Mouse (Mus musculus) CH12.LX (cell line): Measurements from ENCODE around the gene Klhl26. TPM values are rescaled to one million over a fixed set of nuclear protein-coding genes. Genes with fewer than 3 reads are reported as not detected.
A peak's percentile ranks its signal among the peaks of the same experiment; 100 is the strongest.

Source experiments
- DNase-seq: peaks from one replicate; pipeline ENCODE4 v3.0.0-alpha.2; 2013; ENCODE audit errors: extremely low read depth
- H3K27ac ChIP-seq: 2 replicates; pipeline ENCODE4 v1.5.1; 2012; ENCODE audit warnings: low read depth, mild to moderate bottlenecking, control low read depth, moderate library complexity; ENCODE audit not compliant: insufficient read depth
- H3K27me3 ChIP-seq: replicated peaks from 2 replicates; pipeline ENCODE3; 2012; ENCODE audit warnings: inconsistent platforms
- H3K36me3 ChIP-seq, 2 experiments: replicated peaks in 1 of 2; 2 replicates each; pipeline versions ENCODE3 to v1.6.1; 2012; ENCODE audit warnings: inconsistent platforms in 1 of 2, low read length in 1 of 2, mild to moderate bottlenecking in 1 of 2, mixed read lengths in 1 of 2, moderate library complexity in 1 of 2; ENCODE audit not compliant: control insufficient read depth in 1 of 2, insufficient read depth in 1 of 2
- H3K4me1 ChIP-seq, 2 experiments: 2 replicates each; pipeline ENCODE4 v1.6.1; 2012; ENCODE audit warnings: inconsistent platforms in 1 of 2, moderate library complexity in 1 of 2; ENCODE audit not compliant: insufficient read depth in 2 of 2, control insufficient read depth in 1 of 2
- H3K4me2 ChIP-seq: 2 replicates; pipeline ENCODE4 v1.6.1; 2012; ENCODE audit warnings: low read depth, mild to moderate bottlenecking, control low read depth; ENCODE audit not compliant: poor library complexity, insufficient read depth, severe bottlenecking
- H3K4me3 ChIP-seq, 3 experiments: fragments of 150-350 bp in 1 of 3; sonication (generic) in 1 of 3; replicated peaks in 1 of 3; 2 replicates each; pipeline versions ENCODE3 to v1.5.1; 2011 to 2012; ENCODE audit warnings: low read depth in 2 of 3, low read length in 2 of 3, mild to moderate bottlenecking in 2 of 3, moderate library complexity in 2 of 3, control low read depth in 1 of 3, improper control_type of control experiment in 1 of 3, inconsistent platforms in 1 of 3, mixed read lengths in 1 of 3; ENCODE audit not compliant: poor library complexity in 1 of 3
- H3K79me2 ChIP-seq: replicated peaks from 2 replicates; pipeline ENCODE4 v1.6.1; 2012; ENCODE audit warnings: mild to moderate bottlenecking, moderate library complexity; ENCODE audit not compliant: control insufficient read depth, poor library complexity, insufficient read depth, severe bottlenecking; ENCODE audit errors: extremely low read depth
- H3K9ac ChIP-seq: 2 replicates; pipeline ENCODE4 v1.6.1; 2012; ENCODE audit warnings: low read depth, mild to moderate bottlenecking, control low read depth, moderate library complexity; ENCODE audit not compliant: insufficient read depth
- H3K9me3 ChIP-seq: replicated peaks from 2 replicates; pipeline ENCODE3; 2012; ENCODE audit warnings: low read length, inconsistent platforms, mixed read lengths
- BHLHE40 ChIP-seq: IDR thresholded peaks from 2 replicates; pipeline ENCODE4 v1.6.1; 2011; ENCODE audit warnings: mild to moderate bottlenecking, low read depth, low read length, improper control_type of control experiment
- CHD1 ChIP-seq: IDR thresholded peaks from 2 replicates; pipeline ENCODE4 v1.6.1; 2012; ENCODE audit warnings: low read depth, low read length, improper control_type of control experiment, inconsistent platforms
- CTCF ChIP-seq, 2 experiments: IDR thresholded peaks in 1 of 2; conservative IDR thresholded peaks in 1 of 2; 2 replicates each; pipeline ENCODE4 v1.5.1; 2011 to 2012; ENCODE audit warnings: low read depth in 2 of 2, low read length in 2 of 2, improper control_type of control experiment in 1 of 2, inconsistent platforms in 1 of 2, mild to moderate bottlenecking in 1 of 2, moderate library complexity in 1 of 2
- E2F4 ChIP-seq: IDR thresholded peaks from 2 replicates; pipeline ENCODE4 v1.6.1; 2011; ENCODE audit warnings: low read depth, low read length, improper control_type of control experiment; ENCODE audit not compliant: insufficient replicate concordance
- EP300 ChIP-seq: IDR thresholded peaks from 2 replicates; pipeline ENCODE4 v1.6.1; 2011; ENCODE audit warnings: low read length, improper control_type of control experiment
- ETS1 ChIP-seq: conservative IDR thresholded peaks from 2 replicates; pipeline ENCODE4 v1.6.1; 2012; ENCODE audit warnings: low read depth, mild to moderate bottlenecking, inconsistent platforms, low read length, improper control_type of control experiment, moderate library complexity
- GABPA ChIP-seq: IDR thresholded peaks from 2 replicates; pipeline ENCODE4 v1.6.1; 2012; ENCODE audit warnings: low read depth, low read length, improper control_type of control experiment, inconsistent platforms; ENCODE audit not compliant: insufficient replicate concordance
- HCFC1 ChIP-seq: IDR thresholded peaks from 2 replicates; pipeline ENCODE4 v1.6.1; 2012; ENCODE audit warnings: low read depth, mild to moderate bottlenecking, inconsistent platforms, low read length, improper control_type of control experiment
- JUN ChIP-seq: IDR thresholded peaks from 2 replicates; pipeline ENCODE4 v1.6.1; 2011; ENCODE audit warnings: low read depth, mild to moderate bottlenecking, low read length, improper control_type of control experiment, moderate library complexity; ENCODE audit not compliant: insufficient read depth
- JUND ChIP-seq: conservative IDR thresholded peaks from 2 replicates; pipeline ENCODE4 v1.6.1; 2011; ENCODE audit warnings: low read depth, low read length, improper control_type of control experiment
- MAX ChIP-seq: IDR thresholded peaks from 2 replicates; pipeline ENCODE4 v1.6.1; 2011; ENCODE audit warnings: low read length, improper control_type of control experiment
- MEF2A ChIP-seq: IDR thresholded peaks from 2 replicates; pipeline ENCODE4 v1.6.1; 2014; ENCODE audit warnings: low read depth, mild to moderate bottlenecking, inconsistent platforms, low read length, improper control_type of control experiment, borderline replicate concordance
- MYC ChIP-seq: IDR thresholded peaks from 2 replicates; pipeline ENCODE4 v1.6.1; 2011; ENCODE audit warnings: low read depth, mild to moderate bottlenecking, improper control_type of control experiment, low read length
- NELFE ChIP-seq: IDR thresholded peaks from 2 replicates; pipeline ENCODE4 v1.6.1; 2011; ENCODE audit warnings: low read depth, low read length, improper control_type of control experiment
- PAX5 ChIP-seq: IDR thresholded peaks from 2 replicates; pipeline ENCODE4 v1.6.1; 2012; ENCODE audit warnings: low read length, inconsistent platforms, mixed read lengths
- POLR2A ChIP-seq: IDR thresholded peaks from 2 replicates; pipeline ENCODE4 v1.6.1; 2011; ENCODE audit warnings: low read depth, mild to moderate bottlenecking, improper control_type of control experiment, low read length
- POLR2AphosphoS2 ChIP-seq: IDR thresholded peaks from 2 replicates; pipeline ENCODE4 v1.6.1; 2011; ENCODE audit warnings: low read depth, low read length, improper control_type of control experiment
- RAD21 ChIP-seq: IDR thresholded peaks from 2 replicates; pipeline ENCODE4 v1.6.1; 2011; ENCODE audit warnings: low read depth, mild to moderate bottlenecking, low read length, improper control_type of control experiment, moderate library complexity
- RCOR1 ChIP-seq: conservative IDR thresholded peaks from 2 replicates; pipeline ENCODE4 v1.6.1; 2012; ENCODE audit warnings: low read depth, mild to moderate bottlenecking, inconsistent platforms, low read length, improper control_type of control experiment
- SIN3A ChIP-seq: IDR thresholded peaks from 2 replicates; pipeline ENCODE4 v1.6.1; 2012; ENCODE audit warnings: low read length, improper control_type of control experiment, inconsistent platforms
- SMC3 ChIP-seq: IDR thresholded peaks from 2 replicates; pipeline ENCODE4 v1.6.1; 2011; ENCODE audit warnings: low read depth, low read length, improper control_type of control experiment
- TBP ChIP-seq: conservative IDR thresholded peaks from 2 replicates; pipeline ENCODE4 v1.6.1; 2011; ENCODE audit warnings: low read depth, low read length, improper control_type of control experiment
- USF2 ChIP-seq: conservative IDR thresholded peaks from 2 replicates; pipeline ENCODE4 v1.6.1; 2011; ENCODE audit warnings: low read depth, low read length, improper control_type of control experiment
- ZC3H11A ChIP-seq: IDR thresholded peaks from 2 replicates; pipeline ENCODE4 v1.6.1; 2012; ENCODE audit warnings: low read depth, mild to moderate bottlenecking, inconsistent platforms, low read length, improper control_type of control experiment
- ZKSCAN1 ChIP-seq: IDR thresholded peaks from 2 replicates; pipeline ENCODE4 v1.6.1; 2012; ENCODE audit warnings: low read depth, inconsistent platforms, low read length, improper control_type of control experiment, borderline replicate concordance
- ZNF384 ChIP-seq: IDR thresholded peaks from 2 replicates; pipeline ENCODE4 v1.6.1; 2012; ENCODE audit warnings: low read depth, low read length, improper control_type of control experiment, inconsistent platforms
- dilution Hi-C: fragments of 300-500 bp; cut with MboI; formaldehyde crosslinking; loops from 2 replicates; pipeline ENCODE4 v1.14.3; 2020; ENCODE audit warnings: low sequenced_read_pairs; ENCODE audit not compliant: extremely low pct_unique_long_range_greater_than_20kb, extremely low pct_ligation_motif_present
- in situ Hi-C: fragments of 300-500 bp; cut with MboI; formaldehyde crosslinking; loops from 3 replicates; pipeline ENCODE4 v1.14.3; 2019; ENCODE audit warnings: low sequenced_read_pairs, low pct_ligation_motif_present, low pct_unique_long_range_greater_than_20kb, mixed read lengths
- polyA plus RNA-seq: library from polyadenylated mRNA; unstranded; fragments of >175 nt; gene quantifications from 2 replicates; pipeline ENCODE4 v1.2.1, GENCODE M21; 2012; ENCODE audit warnings: low read depth; ENCODE audit not compliant: insufficient read length
- total RNA-seq, 2 experiments: library from RNA; depleted of rRNA; stranded (reverse); fragments of 300-350 nt in 1 of 2; fragments of >200 nt in 1 of 2; gene quantifications; 2 replicates each; pipeline ENCODE4 v1.2.3; 2012 to 2014

Gene Klhl26
- total and polyA plus RNA-seq, 3 experiments: 4.7 to 15.6 (median 6.0) TPM

GRCm38 (mm10) chr8:70503062-70503750 lies 26.4 kb upstream of the Klhl26 start:
- Histone ChIP-seq H3K9ac (no peak overlapping the region), H3K79me2 (0 out of 2 replicates have a peak, but pooled peaks cover 5% of the 10 kb centered on the region), H3K9me3 (no peaks in the 10 kb centered on the region), H3K4me1 (peaks cover 12 to 66% of the 10 kb centered on the region in 2 experiments), H3K4me3 (no peak overlapping the region), H3K4me2 (no peak overlapping the region), H3K27me3 (peaks cover 16% of the 10 kb centered on the region), H3K27ac (no peak overlapping the region), H3K36me3 (peaks cover 9 to 34% of the 10 kb centered on the region in 2 experiments)
- in situ Hi-C loops: loop anchor here (10.0 kb wide), 1 partner anchor 88 kb away; no protein-coding TSS in a partner anchor
- TF ChIP-seq CTCF (conservative IDR thresholded peaks at IDR 0.05 in 1 of 2, IDR thresholded peaks at IDR 0.05 in 1 of 2; ENCODE audit: low read depth in 2 of 2, low read length in 2 of 2) (peak in 1 of 2 experiments; percentile 93; a peak in 3 of 4 replicates), MEF2A (0 out of 2 replicates have a peak, but pooled peaks have one; percentile 24), ZNF384 (no peak), JUND (no peak), ZC3H11A (peak; percentile 47; the same call in 1 of the 2 replicates), NELFE (no peak), SMC3 (peak; percentile 92), ZKSCAN1 (no peak), POLR2AphosphoS2 (no peak), JUN (no peak), POLR2A (no peak), BHLHE40 (peak; percentile 9; the same call in 1 of the 2 replicates), PAX5 (no peak), RCOR1 (no peak), EP300 (no peak), MYC (no peak), USF2 (no peak), RAD21 (peak; percentile 71), E2F4 (no peak)
- DNase-seq: no peak
- dilution Hi-C loops: no loop called here

DNA sequence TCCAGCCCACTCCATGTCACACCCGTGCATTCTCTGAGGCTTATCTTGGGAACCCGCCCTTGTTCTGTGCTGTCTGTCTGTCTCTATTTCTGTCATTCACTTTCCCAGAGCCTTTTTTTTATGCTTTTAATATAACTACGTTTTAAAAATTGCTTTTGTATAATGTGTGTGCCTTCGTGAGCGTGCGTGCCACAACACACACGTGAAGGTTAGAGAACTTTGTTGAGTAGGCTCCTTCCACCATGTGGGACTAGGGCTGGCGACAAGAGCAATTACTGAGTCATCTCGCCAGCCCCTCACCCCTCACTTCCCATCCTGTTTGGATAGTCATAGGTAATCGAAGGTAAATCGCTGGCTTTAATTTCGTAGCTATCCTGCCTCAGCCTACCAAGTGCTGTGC lies 25.8 kb upstream of the Klhl26 start:
- H3K4me2 ChIP-seq: no peak overlapping the region
- H3K4me3 ChIP-seq: no peak overlapping the region
- no peaks in the 10 kb centered on the region for H3K9me3 ChIP-seq
- TF ChIP-seq HCFC1 (no peak), TBP (no peak), MAX (no peak), NELFE (no peak), GABPA (no peak), EP300 (no peak), SIN3A (no peak), ZC3H11A (no peak), CTCF (conservative IDR thresholded peaks at IDR 0.05 in 1 of 2, IDR thresholded peaks at IDR 0.05 in 1 of 2; ENCODE audit: low read depth in 2 of 2, low read length in 2 of 2) (no peak), RAD21 (no peak), ETS1 (no peak), MEF2A (no peak), ZKSCAN1 (no peak), CHD1 (no peak), MYC (no peak)
- H3K27ac ChIP-seq: no peak overlapping the region
- no peak overlapping the region for H3K9ac ChIP-seq
- peaks cover 20% of the 10 kb centered on the region for H3K27me3 ChIP-seq
- in situ Hi-C loops (loop anchor here (10.0 kb wide), 1 partner anchor 88 kb away; no protein-coding TSS in a partner anchor), dilution Hi-C loops (no loop called here)
- H3K36me3 ChIP-seq: peaks cover 3 to 28% of the 10 kb centered on the region in 2 experiments
- peaks cover 7 to 60% of the 10 kb centered on the region in 2 experiments for H3K4me1 ChIP-seq
- DNase-seq: no peak
- H3K79me2 ChIP-seq: no peaks in the 10 kb centered on the region
